Mouse (Mus musculus) liver, embryonic 15.5 days (tissue): ENCODE results near the gene Tmem117. TPM values are rescaled to one million over a fixed set of nuclear protein-coding genes. Genes with fewer than 3 reads are reported as not detected.
A peak's percentile ranks its signal among the peaks of the same experiment; 100 is the strongest.

ENCODE experiments used
- ATAC-seq: fragments of 200-750 bp; cut with Nextera tagmentation; 2 replicates; pipeline ENCODE4 v1.8.0; 2017; ENCODE audit warnings: moderate number of reproducible peaks, mild to moderate bottlenecking, moderate library complexity; ENCODE audit not compliant: insufficient read depth
- H3K27ac ChIP-seq: fragments of 300-500 bp; sonication (generic); replicated peaks from 2 replicates; pipeline ENCODE4 v1.5.1; 2015; ENCODE audit warnings: mild to moderate bottlenecking, inconsistent platforms
- H3K27me3 ChIP-seq: fragments of 300-500 bp; sonication (generic); 2 replicates; pipeline ENCODE4 v1.6.1; 2015; ENCODE audit warnings: mild to moderate bottlenecking, inconsistent platforms
- H3K36me3 ChIP-seq: fragments of 300-500 bp; sonication (generic); replicated peaks from 2 replicates; pipeline ENCODE4 v1.6.1; 2015; ENCODE audit warnings: moderate library complexity, mild to moderate bottlenecking, inconsistent platforms
- H3K4me1 ChIP-seq: fragments of 300-500 bp; sonication (generic); replicated peaks from 2 replicates; pipeline ENCODE4 v1.6.1; 2015; ENCODE audit warnings: inconsistent platforms
- H3K4me2 ChIP-seq: fragments of 300-500 bp; sonication (generic); 2 replicates; pipeline ENCODE4 v1.6.1; 2015; ENCODE audit warnings: moderate library complexity, mild to moderate bottlenecking, inconsistent platforms
- H3K4me3 ChIP-seq: fragments of 300-500 bp; sonication (generic); replicated peaks from 2 replicates; pipeline ENCODE4 v1.5.1; 2015; ENCODE audit warnings: mild to moderate bottlenecking, inconsistent platforms
- H3K9ac ChIP-seq: fragments of 300-500 bp; sonication (generic); 2 replicates; pipeline ENCODE4 v1.6.1; 2015; ENCODE audit warnings: moderate library complexity, mild to moderate bottlenecking, inconsistent platforms
- H3K9me3 ChIP-seq: fragments of 300-500 bp; sonication (generic); replicated peaks from 2 replicates; pipeline ENCODE4 v1.6.1; 2016; ENCODE audit warnings: inconsistent platforms
- WGBS: fragments of 180-500 bp; shearing (Covaris S2); methylation state at CpG from one replicate; pipeline ENCODE4 v1.1.7; 2015; ENCODE audit warnings: mixed read lengths; ENCODE audit not compliant: insufficient replicate concordance; 5-methylcytosine and 5-hydroxymethylcytosine counted together
- polyA plus RNA-seq: library from polyadenylated mRNA; unstranded; fragments of >200 nt; fragmentation: Nextera tagmentation; extraction: Ambion mirVana; gene quantifications from 2 replicates; pipeline ENCODE4 v1.2.1, GENCODE M21; 2015

Tmem117 gene
- polyA plus RNA-seq, 1 experiment from 2014 or later, result 0.30 TPM

DNA sequence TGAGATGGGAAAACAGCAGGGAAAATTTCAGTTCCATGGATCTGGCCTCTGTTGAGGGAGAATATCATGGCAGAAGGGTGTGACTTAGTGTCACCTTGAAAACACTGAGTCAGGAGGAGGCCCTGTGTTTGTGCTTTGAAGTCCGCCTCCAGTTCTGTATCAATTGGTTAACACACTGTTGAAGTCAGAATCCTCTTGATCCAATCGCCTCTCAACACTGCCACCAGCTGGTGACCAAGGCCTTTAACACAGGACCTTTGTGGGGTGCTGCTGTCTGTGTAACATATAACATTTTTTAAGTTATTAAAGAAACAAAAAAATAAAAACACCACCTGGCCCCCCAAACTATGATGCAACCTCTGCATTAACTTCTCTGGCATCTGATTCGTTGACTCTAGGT, 27.7 kb upstream of the Tmem117 start:
- 16% methylated on average over 3 of the region's 3 CpGs for WGBS
- Histone ChIP-seq H3K4me2 (no peak overlapping the region), H3K9ac (no peak overlapping the region), H3K9me3 (no peaks in the 10 kb centered on the region), H3K36me3 (no peaks in the 10 kb centered on the region), H3K4me1 (no peaks in the 10 kb centered on the region), H3K4me3 (no peak overlapping the region), H3K27ac (no peak overlapping the region), H3K27me3 (no peaks in the 10 kb centered on the region)
- ATAC-seq, result no peak

DNA sequence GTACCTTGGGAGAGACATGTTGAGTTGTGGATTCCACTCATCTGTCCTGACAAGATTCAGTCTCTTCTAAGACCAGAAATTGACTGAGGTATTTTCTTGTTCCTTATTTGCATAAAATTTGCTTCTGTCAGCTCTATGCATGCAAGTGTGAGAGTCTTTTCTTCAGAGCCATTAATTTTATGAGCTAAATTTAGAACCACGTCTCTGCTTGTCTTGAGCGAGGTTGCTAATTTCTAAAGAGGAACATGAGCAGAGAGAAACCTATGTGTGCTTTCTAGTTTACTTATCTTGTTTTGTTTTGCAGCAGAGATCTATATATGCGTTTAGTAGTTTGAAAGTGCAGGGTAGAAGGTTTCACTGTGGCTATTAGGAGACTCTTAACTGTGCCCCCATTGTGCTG, 26.6 kb upstream of the Tmem117 start:
- ATAC-seq, result no peak
- Histone ChIP-seq H3K27me3 (no peaks in the 10 kb centered on the region), H3K36me3 (no peaks in the 10 kb centered on the region), H3K9ac (no peak overlapping the region), H3K27ac (no peak overlapping the region), H3K4me3 (no peak overlapping the region), H3K9me3 (no peaks in the 10 kb centered on the region), H3K4me1 (no peaks in the 10 kb centered on the region), H3K4me2 (no peak overlapping the region)
- WGBS, result 37% methylated on average over 3 of the region's 3 CpGs

DNA sequence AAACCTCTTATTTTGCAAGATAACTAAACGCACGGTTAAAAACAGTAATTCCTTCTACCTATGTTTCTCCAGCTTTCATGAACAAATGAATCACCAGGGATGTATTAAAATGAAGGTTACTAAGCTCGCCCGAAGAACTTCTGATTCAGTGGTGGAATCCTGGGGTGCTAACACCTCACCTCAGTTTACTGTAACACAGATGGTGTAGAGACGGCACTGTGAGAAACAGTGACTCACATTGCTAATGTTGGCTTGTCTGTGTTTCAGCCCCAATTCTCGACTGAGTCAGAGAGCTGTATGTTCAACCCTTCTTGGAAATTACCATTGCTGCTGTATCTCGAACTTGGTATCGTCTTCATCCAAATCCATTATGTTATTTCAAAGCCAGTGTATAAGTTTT, 21.3 kb upstream of the Tmem117 start:
- H3K4me1 ChIP-seq, result no peaks in the 10 kb centered on the region
- no peak overlapping the region for H3K4me3 ChIP-seq
- H3K27ac ChIP-seq, result no peak overlapping the region
- no peaks in the 10 kb centered on the region for H3K36me3 ChIP-seq
- H3K9ac ChIP-seq, result no peak overlapping the region
- no peaks in the 10 kb centered on the region for H3K9me3 ChIP-seq
- ATAC-seq, result no peak
- WGBS, result 74% methylated on average over 8 of the region's 8 CpGs
- H3K4me2 ChIP-seq, result no peak overlapping the region
- H3K27me3 ChIP-seq, result no peaks in the 10 kb centered on the region

DNA sequence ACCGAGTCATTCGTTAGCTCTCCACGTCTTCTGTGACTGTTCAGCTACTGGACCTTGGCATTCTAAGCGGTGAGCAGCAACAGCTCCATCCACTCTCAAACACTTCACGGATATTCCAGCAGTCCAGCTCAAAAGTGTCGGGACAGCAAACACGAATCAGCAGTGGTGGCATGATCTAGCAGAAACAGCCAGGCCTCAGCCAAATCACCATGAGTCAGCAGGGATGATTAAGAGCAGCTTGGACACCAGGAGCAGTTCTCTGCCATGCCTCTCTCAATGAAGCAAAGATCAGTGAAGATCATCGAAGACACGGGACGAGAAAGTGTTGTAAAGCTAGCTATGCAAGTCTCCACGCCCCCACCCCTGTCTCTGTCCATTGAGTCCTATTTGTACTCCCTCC, 13.0 kb upstream of the Tmem117 start:
- Histone ChIP-seq H3K36me3 (no peaks in the 10 kb centered on the region), H3K27ac (no peak overlapping the region), H3K9me3 (no peaks in the 10 kb centered on the region), H3K9ac (no peak overlapping the region), H3K27me3 (no peaks in the 10 kb centered on the region), H3K4me1 (no peaks in the 10 kb centered on the region), H3K4me3 (no peak overlapping the region), H3K4me2 (no peak overlapping the region)
- 73% methylated on average over 11 of the region's 11 CpGs for WGBS
- ATAC-seq, result no peak

DNA sequence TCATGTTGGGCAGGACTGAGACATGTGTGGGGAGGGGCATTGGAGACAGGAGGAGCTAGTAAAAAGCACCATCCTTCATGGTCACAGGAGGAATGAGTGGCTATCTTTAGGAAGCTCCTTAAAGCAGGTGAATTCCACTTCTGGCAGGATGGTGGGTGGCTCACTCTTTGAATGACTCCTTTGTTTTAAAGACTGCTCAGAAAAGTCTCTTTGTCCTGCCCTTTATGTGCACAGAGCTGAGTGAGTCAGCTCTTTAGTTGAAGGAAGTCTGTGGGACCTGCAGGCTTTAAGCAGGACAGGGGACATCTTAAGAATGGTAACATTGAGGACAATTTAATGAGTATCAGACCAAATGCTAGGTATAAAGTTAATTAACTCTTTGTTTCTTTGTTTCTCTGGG, 8.1 kb upstream of the Tmem117 start:
- H3K4me1 ChIP-seq, result no peaks in the 10 kb centered on the region
- no peak overlapping the region for H3K4me2 ChIP-seq
- H3K27ac ChIP-seq, result no peak overlapping the region
- H3K27me3 ChIP-seq, result no peaks in the 10 kb centered on the region
- no peak overlapping the region for H3K4me3 ChIP-seq
- no peaks in the 10 kb centered on the region for H3K36me3 ChIP-seq
- ATAC-seq, result no peak
- no peaks in the 10 kb centered on the region for H3K9me3 ChIP-seq
- no peak overlapping the region for H3K9ac ChIP-seq

DNA sequence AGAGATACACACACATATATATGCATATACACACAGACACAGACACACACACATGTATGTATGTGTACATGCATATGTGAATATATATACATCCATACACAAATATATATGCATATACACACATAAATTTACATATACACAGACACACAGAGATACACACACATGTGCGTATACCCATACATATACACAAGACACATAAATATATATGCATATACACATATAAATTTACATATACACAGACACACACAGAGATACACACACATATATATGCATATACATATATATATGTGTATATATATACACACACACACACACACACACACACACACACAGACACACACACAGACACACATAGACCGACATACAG, 586 bp upstream of the Tmem117 start:
- peaks cover 49% of the 10 kb centered on the region for H3K27me3 ChIP-seq
- no peaks in the 10 kb centered on the region for H3K9me3 ChIP-seq
- H3K27ac ChIP-seq, result no peak overlapping the region
- peak overlapping the region; percentile 69 for H3K4me2 ChIP-seq
- H3K4me3 ChIP-seq, result no peak overlapping the region
- no peak for ATAC-seq
- no peaks in the 10 kb centered on the region for H3K4me1 ChIP-seq
- 42% methylated on average over 2 of the region's 2 CpGs for WGBS
- no peak overlapping the region for H3K9ac ChIP-seq
- no peaks in the 10 kb centered on the region for H3K36me3 ChIP-seq

DNA sequence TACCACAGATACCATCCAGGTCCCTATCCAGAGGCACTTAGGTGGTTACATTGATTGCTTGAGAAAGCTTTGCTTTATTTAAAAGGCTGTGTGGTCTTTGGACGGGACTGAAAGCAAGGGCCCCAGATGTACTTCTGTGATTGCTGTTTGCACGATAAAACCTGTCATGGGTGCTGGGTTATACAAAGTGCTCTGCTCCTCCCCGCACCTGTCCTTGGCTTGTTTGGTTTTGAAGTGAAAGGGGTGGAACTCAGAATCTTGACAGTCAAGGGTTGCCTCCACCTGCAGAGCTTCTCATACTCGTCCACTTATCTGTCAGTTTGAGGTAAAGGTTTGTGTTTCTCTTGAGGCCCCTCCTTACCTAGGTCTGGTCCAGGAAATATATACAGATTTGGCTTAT, 1.5 kb downstream of the Tmem117 start:
- H3K27ac ChIP-seq, result no peak overlapping the region
- H3K36me3 ChIP-seq, result no peaks in the 10 kb centered on the region
- H3K27me3 ChIP-seq, result peaks cover 49% of the 10 kb centered on the region
- H3K4me1 ChIP-seq, result no peaks in the 10 kb centered on the region
- H3K9ac ChIP-seq, result no peak overlapping the region
- no peak overlapping the region for H3K4me2 ChIP-seq
- no peak overlapping the region for H3K4me3 ChIP-seq
- WGBS, result 47% methylated on average over 4 of the region's 4 CpGs
- no peaks in the 10 kb centered on the region for H3K9me3 ChIP-seq
- ATAC-seq, result no peak

DNA sequence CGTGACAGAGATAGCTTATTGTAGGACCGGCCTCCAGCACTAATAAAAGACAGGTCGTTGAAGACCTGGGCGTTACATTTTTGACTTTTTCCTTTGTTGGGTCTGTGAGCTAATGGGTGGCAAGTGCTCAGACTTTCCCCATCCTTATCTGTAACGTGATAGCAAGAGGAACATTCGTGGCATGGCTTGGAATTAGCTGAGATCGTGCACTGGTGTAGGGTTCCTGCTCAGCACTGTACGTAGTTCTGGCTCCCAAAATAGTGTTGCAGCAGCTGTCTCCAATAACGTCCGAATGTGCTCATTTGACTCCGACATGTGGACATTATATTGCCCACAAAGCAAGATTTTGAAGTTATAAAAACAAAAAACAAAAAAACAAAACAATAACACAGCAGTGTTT, 5.5 kb downstream of the Tmem117 start:
- Histone ChIP-seq H3K36me3 (no peaks in the 10 kb centered on the region), H3K27me3 (peaks cover 18% of the 10 kb centered on the region), H3K27ac (no peak overlapping the region), H3K4me1 (no peaks in the 10 kb centered on the region), H3K9me3 (no peaks in the 10 kb centered on the region), H3K4me2 (no peak overlapping the region), H3K9ac (no peak overlapping the region), H3K4me3 (no peak overlapping the region)
- no peak for ATAC-seq
- 61% methylated on average over 11 of the region's 11 CpGs for WGBS

DNA sequence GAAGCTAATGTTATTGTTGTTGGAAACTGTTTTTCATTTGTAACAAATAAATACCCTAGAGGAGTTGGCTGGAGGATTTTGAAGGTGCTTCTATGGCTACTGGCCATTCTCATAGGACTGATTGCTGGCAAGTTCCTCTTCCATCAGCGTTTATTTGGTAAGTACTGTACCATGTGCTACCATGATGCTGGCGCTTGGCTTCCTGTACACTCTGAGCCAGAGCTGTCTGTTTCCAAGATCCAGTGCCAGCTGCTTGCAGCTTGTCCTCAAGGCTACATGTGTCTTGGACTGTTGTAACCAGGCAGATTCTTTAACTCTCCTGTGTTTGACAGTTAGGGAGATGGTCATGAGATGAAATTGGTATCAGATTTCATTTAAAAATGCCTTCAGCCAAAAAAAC, 9.2 kb downstream of the Tmem117 start:
- Histone ChIP-seq H3K27ac (no peak overlapping the region), H3K9ac (no peak overlapping the region), H3K27me3 (no peaks in the 10 kb centered on the region), H3K4me3 (no peak overlapping the region), H3K4me2 (no peak overlapping the region), H3K4me1 (no peaks in the 10 kb centered on the region), H3K9me3 (no peaks in the 10 kb centered on the region), H3K36me3 (no peaks in the 10 kb centered on the region)
- no peak for ATAC-seq
- WGBS, result 56% methylated on average over 2 of the region's 2 CpGs

DNA sequence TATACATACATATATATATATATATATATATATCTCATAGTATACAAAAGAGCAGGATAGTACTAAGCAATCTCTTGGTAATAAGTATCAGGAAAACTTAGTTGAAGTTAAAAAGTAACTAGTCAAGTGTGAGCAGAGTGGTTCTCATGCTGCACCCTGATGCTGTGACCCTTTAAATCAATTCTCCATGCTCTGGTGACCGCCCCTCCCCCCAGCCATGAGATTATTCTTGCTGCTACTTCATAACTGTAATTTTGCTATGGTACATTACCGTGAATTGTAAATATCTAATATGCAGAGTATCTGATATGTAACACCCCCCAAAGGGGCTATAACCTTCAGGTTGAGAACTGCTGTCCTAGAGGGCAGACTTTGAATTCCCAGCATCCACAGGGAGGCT, 10.1 kb downstream of the Tmem117 start:
- Histone ChIP-seq H3K9me3 (no peaks in the 10 kb centered on the region), H3K4me3 (no peak overlapping the region), H3K27ac (no peak overlapping the region), H3K36me3 (no peaks in the 10 kb centered on the region), H3K4me1 (no peaks in the 10 kb centered on the region), H3K9ac (no peak overlapping the region), H3K27me3 (no peaks in the 10 kb centered on the region), H3K4me2 (no peak overlapping the region)
- 69% methylated on average over 2 of the region's 2 CpGs for WGBS
- no peak for ATAC-seq

DNA sequence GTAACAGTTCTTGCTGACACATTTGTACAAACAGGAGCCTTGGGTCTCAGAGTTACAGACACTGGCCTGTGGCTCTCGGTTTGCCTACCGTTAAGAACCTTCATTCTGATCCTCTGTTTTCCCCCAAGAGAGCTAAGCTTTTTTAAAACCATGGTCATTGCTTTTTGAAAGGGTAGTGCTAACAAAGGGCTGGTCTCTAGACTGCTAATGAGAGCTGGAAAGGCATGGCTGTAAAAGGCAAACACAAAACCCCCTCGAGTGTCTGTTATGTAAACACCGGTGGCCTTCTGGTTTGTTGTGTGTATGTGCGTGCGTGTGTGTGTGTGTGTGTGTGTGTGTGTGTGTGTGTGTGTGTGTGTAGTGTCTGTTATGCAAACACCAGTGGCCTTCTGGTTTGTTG, 17.0 kb downstream of the Tmem117 start:
- H3K27ac ChIP-seq, result no peak overlapping the region
- no peak overlapping the region for H3K4me2 ChIP-seq
- H3K27me3 ChIP-seq, result no peaks in the 10 kb centered on the region
- no peaks in the 10 kb centered on the region for H3K4me1 ChIP-seq
- no peaks in the 10 kb centered on the region for H3K36me3 ChIP-seq
- ATAC-seq, result no peak
- H3K9me3 ChIP-seq, result no peaks in the 10 kb centered on the region
- WGBS, result 58% methylated on average over 6 of the region's 6 CpGs
- H3K9ac ChIP-seq, result no peak overlapping the region
- no peak overlapping the region for H3K4me3 ChIP-seq

DNA sequence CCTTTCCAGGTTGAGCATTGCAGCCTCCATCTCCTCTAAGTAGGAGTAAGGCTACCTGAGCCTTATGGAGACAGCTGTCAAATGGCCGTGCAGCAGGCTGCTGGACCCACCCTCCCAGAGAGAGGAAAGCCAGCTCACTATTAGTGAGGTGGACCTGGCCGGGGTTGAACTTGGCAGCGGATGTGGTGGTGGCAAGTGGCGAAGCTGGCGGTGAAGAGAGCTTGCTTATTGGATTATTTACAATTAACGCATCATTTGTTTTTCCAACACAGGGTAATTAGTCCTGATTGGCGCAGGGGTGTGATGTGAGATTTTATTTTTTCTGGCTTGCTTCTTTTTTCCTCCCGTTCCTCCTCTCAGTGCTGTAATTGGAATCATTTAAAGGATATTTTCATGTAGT, 19.4 kb downstream of the Tmem117 start:
- H3K9ac ChIP-seq, result no peak overlapping the region
- H3K9me3 ChIP-seq, result no peaks in the 10 kb centered on the region
- no peak overlapping the region for H3K4me2 ChIP-seq
- no peak for ATAC-seq
- no peaks in the 10 kb centered on the region for H3K4me1 ChIP-seq
- H3K4me3 ChIP-seq, result no peak overlapping the region
- 65% methylated on average over 8 of the region's 8 CpGs for WGBS
- H3K27me3 ChIP-seq, result no peaks in the 10 kb centered on the region
- no peak overlapping the region for H3K27ac ChIP-seq
- H3K36me3 ChIP-seq, result no peaks in the 10 kb centered on the region
